Mouse (Mus musculus) cerebellum, adult (tissue): Measurements from ENCODE around the gene Mrpl57.
"Not testable (repeated sequence)": the region's sequence is repeated elsewhere in the genome, so short reads cannot be mapped to it uniquely, and the experiment has no call there.

Source experiments
- ATAC-seq: cut with Nextera tagmentation; 2 replicates; pipeline ENCODE4 v1.9.2; 2017; ENCODE audit warnings: mild to moderate bottlenecking, moderate library complexity, mixed read lengths; ENCODE audit not compliant: insufficient number of reproducible peaks, low FRiP score, low TSS enrichment

Gene Mrpl57

DNA sequence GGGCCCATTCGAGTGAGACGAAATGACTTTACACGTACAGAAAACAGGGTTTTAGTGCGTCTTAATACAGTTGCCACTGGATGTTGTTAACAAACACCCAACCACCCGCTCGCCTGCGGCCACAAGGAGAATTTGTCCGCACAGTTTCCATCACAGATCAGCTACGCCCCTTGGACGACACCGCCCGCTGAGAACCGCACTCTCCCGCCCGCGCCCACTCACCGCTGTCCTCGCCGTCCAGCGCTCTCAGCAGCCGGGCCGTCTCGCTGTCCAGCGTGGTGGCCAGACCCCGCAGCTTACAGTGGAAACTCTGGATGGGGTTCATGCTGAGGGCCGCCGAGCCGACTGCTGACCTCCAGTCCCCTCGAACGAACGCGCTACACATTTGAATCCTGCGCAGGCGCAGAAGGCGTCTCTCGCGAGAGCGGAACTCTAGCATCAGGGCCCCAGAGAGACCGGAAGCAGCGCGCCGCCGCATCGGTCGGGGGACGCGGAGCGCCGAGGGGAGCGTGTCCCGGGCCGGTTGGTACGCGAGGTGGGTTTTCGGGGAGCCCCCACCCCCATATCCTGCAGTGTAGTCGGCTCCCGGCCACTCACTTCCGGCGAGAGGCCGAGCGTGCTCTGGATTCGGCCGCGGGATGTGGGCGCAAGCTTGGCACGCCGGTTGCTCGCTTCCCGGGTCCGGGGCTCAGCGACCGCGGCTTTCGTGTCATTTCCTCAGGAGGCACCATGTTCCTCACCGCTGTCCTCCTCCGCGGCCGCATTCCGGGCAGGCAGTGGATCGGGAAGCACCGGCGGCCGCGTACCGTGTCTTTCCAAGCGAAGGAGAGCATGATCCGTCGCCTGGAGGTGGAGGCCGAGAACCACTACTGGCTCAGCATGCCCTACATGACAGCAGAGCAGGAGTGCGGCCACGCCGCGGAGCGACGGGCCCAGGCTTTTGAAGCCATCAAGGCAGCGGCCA, at the start of gene Mrpl57, which contains the start of gene Ska3:
Gene Mrpl57, plus strand, starts transcription at position 447 of the 964 bp plus-strand sequence.
Gene Ska3, minus strand, starts transcription at position 398 of the 964 bp plus-strand sequence.
- peak; percentile 97 for ATAC-seq

GRCm38 (mm10) chr14:57787406-57787805, 38.6 kb upstream of the Mrpl57 start:
- no peak for ATAC-seq

DNA sequence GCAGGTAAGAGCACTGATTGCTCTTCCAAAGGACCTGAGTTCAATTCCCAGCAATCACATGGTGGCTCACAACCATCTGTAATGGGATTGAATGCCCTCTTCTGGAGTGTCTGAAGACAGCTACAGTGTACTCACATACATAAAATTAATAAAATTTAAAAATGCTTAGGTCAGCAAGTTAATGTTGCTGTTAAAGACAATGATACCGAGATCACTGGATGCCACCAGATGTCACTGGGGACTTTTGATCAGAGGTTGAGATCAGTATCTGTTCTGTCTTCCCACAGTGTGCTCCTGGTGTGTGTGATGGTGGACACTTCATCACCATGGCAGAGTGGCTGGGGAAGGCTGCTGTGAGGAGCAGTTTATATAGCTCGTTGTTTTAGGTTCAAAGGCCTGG, 36.7 kb upstream of the Mrpl57 start:
- no peak for ATAC-seq

DNA sequence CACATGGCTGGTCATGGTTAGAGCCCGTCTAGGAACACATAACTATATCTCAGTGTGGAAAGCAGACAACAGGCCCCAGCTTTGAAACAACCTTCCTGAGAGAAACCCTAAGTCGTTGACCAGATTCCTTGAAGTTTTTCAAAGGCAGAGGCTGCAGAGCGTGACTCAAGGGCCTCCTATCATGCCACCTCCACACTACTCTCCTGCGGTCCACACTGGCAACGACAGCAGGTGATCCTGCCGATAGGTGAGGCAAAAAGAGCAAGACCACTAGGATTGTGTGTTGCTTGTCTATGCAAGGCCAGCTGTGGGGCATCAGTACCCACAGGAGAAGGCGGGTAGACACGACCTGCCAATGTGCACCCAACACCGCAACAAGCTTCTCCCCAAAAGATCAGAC, 36.3 kb upstream of the Mrpl57 start:
- ATAC-seq = no peak

DNA sequence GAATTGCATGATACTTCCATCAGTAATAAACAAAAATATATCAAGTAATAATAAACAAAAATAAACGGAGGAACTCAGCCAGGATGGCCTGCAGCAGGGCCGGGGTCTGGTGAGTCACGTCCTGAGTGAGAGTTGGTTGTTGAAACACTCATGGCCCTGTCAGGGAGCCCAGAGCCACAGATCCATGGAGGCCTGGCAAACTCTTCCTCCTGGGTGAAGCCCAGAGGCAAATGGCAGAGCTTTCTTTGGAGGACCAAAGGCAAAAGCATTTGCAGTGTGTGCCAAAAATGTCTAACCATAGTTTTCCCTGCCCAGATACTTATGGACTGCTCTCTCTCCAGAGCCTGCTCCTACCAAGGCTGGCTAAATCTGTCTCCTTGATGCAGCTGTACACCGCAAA, 34.9 kb upstream of the Mrpl57 start:
- no peak for ATAC-seq

- peak; percentile 51 for ATAC-seq
Measured at GRCm38 (mm10) chr14:57797551-57797950, 28.5 kb upstream of the Mrpl57 start.

GRCm38 (mm10) chr14:57797991-57798931, 27.8 kb upstream of the Mrpl57 start, which contains the start of gene Sap18:
Gene Sap18, plus strand, starts transcription at chr14:57798180.
- ATAC-seq = peak; percentile 99

DNA sequence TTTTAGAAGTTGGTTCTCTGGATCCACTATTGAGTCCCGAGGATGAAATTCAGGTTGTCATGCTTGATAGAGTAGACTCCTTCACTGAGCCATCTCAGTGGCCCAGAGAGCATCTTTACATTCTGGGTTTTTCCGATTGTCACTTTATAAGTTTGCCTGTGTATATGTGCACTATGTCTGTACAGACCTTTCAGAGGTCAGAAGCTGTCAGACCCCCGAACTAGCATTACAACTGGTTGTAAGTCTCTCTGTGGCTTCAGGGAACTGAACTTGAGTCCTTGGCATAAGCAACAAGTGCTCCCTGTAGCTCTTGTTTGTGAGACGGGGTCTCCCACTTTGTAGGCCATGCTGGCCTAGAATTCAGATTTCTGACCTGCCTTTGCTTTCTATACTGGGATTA, 22.3 kb upstream of the Mrpl57 start:
- no peak for ATAC-seq

DNA sequence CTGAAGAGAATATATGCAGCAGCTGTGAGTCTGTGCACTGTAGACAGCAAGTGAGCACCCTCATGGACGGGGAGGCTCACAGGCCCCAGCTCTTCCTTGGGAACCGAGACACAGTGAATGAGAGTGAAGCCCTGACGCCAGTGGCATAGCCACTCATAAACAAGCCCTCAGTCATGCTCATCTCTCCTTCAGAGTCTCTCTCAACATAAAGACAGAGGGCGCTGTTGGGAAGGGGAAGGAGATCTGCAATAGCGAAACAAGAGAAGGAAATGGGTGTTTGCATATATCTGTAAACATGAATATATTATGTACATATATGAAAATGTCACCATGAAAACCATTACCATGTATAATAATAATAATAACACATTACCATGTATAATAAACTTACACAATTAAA, 17.5 kb upstream of the Mrpl57 start:
- no peak for ATAC-seq

DNA sequence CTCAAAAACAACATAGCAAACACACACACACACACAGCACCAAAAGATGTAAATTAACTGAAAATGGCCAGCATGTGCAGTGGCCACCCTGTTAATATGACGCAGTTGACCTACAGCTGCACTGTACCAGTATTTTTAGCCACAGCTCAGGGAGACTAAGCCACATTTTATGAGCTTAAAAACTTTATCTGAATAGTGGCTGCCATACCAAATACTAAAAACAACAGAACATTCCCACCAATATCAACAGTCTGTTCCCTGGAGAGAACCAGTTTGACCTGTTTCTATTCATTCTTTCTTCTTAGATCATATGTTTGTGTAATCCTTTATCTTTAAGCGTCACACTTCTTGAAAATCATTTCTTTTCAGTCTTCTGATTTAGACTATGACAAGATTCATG, 15.1 kb upstream of the Mrpl57 start:
- ATAC-seq = no peak

- no peak for ATAC-seq
Measured at GRCm38 (mm10) chr14:57811844-57812243, 14.2 kb upstream of the Mrpl57 start.

DNA sequence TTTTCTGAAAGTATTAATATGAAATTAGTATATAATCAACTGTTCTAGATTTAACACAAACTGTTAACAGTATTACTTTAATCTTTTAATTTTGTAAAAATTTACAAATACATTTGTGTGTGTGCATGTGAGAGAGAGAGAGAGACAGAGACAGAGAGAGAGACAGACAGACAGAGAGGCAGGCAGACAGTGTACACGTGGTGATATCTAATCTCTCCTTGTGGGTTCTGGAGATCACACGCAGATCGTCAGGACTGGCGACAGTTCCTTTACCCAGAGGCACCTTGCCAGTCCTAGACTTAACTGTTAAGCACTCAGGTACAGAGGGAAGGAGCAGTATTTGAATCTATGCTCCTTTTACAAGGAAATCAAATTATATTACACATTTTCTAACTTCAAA, 5.2 kb upstream of the Mrpl57 start:
- no peak for ATAC-seq

DNA sequence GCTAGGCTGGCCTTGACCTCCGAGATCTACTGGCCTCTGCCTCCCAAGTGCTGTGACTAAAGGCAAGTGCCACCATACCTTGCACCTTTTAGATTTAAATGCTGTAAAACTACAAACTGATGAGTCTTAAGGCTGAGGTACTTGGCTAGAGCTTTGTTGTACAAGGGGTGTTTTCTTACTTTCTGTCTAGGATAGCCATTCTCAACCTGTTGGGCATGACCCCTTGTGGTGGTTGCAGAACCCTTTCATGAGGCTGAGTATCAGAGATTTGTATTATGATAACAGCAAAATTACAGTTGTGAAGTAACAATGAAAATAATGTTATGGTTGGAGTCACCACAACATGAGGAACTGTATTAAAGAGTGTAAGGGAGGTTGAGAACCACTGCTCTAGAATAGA, 1.2 kb downstream of the Mrpl57 start:
- ATAC-seq = no peak

- no peak for ATAC-seq
Measured at GRCm38 (mm10) chr14:57833526-57833925, 7.5 kb downstream of the Mrpl57 start.

GRCm38 (mm10) chr14:57835157-57835556, 9.1 kb downstream of the Mrpl57 start:
- ATAC-seq = no peak

GRCm38 (mm10) chr14:57844535-57844934, 18.5 kb downstream of the Mrpl57 start:
- no peak for ATAC-seq

GRCm38 (mm10) chr14:57848061-57848460, 22.0 kb downstream of the Mrpl57 start:
- not testable (repeated sequence) for ATAC-seq

- no peak for ATAC-seq
Measured at GRCm38 (mm10) chr14:57848646-57849045, 22.6 kb downstream of the Mrpl57 start.

DNA sequence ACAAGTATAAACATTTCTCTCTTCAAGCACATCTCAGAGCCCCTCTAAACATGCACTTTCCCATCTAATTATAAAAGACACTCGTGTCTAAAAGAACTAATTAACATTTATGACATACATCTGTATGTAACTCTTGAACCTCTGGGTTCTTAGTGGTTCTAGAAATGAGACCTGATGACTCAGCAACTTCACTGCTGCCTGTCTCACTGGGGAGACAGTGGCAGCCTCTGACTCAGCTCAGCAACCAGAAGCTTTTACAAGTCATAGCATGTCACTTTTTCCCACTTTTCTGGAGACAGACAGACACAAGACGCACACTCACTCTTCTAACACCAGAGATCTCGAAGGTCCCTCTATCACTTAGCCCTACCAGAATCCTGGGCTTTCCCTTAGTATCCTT, 24.3 kb downstream of the Mrpl57 start:
- ATAC-seq = no peak

DNA sequence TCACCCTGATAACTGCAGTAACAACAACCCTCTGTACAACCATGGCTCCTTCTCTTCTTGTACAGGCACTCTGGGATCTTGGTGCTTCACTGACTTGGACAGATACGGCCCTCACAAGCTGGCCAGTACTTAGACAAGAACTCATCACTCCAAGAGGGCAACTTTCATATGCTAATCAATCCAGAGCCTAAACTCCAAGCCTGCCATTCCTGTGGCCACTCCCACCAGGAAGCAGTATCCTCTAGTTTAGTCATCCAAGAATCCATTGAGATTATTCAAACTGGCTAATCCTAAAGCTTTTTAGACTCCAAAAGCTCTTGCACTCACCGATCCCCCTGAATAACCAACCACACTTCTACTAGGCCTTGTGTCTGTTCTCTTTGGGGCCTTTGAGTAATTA, 26.9 kb downstream of the Mrpl57 start:
- no peak for ATAC-seq

DNA sequence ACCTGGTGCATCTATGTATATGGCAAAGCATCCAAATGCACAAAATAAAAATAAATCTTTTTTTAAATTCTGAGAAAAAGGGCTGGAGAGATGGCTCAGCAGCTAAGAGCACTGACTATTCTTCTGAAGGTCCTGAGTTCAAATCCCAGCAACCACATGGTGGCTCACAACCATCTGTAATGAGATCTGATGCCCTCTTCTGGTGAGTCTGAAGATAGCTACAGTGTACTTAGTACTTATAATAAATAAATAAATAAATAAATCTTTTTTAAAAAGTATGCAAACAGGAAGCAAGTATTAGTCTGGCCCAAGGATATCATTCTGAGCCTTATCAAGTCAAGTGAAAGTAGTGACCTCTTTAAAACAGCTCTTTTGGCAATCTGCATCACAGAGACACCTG, 30.0 kb downstream of the Mrpl57 start:
- not testable (repeated sequence) for ATAC-seq
